Mouse (Mus musculus) right cerebral cortex, postnatal 36 days (tissue): ENCODE data around the gene Wbp2.

Experiments
- DNase-seq, 2 experiments: peaks; one replicate each; pipeline ENCODE4 v3.0.0; 2022; ENCODE audit warnings: low spot score in 2 of 2, mixed read lengths in 1 of 2

Gene Wbp2

GRCm38 (mm10) chr11:116089545-116089944 lies 2.8 kb upstream of the Wbp2 start:
- no peak for DNase-seq

DNA sequence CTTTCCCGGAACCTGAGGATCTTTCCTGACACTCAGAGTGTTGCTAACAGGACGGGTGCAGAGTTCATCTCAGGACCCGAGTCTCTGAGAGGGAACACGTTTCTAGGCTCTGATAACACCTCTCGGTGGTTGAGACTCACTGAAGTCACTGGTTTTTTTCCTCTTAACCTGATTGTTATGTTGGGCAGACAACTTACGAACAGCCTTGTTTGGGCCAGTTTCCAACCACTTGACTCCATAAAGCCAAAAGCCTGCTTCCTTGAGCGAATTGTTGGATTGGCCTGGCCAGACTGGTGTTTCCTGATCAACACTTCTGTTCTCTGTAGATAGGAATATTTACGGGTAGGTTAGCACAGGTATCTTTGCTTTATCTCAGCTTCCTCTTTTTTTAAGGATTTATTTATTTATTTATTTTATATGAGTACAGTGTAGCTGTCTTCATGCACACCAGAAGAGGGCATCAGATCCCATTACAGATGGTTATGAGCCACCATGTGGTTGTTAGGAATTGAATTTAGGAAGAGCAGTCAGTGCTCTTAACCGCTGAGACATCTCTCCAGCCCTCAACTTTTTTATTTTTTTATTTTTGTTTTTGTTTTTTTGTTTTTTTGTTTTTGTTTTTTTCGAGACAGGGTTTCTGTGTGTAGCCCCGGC lies 2.1 kb upstream of the Wbp2 start:
- no peak for DNase-seq

DNA sequence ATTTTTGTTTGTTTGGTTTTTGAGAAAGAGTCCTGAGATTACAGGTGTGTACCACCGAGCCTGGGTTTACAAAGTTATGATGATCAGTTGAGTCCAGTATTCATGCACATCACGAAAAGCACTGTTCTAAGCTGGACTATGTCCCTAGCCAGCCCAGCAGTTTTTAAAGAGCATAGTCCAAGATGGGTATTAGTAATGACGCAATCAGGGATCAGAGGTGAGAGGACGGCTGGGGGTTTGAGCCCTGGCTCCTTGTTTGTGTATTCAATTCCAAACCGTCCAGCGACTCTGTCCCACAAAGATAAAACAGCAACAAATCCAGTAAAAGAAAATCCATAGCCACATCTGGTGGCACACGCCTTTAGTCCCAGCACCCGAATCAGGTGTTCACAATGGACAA lies 1.4 kb upstream of the Wbp2 start:
- DNase-seq = no peak

DNA sequence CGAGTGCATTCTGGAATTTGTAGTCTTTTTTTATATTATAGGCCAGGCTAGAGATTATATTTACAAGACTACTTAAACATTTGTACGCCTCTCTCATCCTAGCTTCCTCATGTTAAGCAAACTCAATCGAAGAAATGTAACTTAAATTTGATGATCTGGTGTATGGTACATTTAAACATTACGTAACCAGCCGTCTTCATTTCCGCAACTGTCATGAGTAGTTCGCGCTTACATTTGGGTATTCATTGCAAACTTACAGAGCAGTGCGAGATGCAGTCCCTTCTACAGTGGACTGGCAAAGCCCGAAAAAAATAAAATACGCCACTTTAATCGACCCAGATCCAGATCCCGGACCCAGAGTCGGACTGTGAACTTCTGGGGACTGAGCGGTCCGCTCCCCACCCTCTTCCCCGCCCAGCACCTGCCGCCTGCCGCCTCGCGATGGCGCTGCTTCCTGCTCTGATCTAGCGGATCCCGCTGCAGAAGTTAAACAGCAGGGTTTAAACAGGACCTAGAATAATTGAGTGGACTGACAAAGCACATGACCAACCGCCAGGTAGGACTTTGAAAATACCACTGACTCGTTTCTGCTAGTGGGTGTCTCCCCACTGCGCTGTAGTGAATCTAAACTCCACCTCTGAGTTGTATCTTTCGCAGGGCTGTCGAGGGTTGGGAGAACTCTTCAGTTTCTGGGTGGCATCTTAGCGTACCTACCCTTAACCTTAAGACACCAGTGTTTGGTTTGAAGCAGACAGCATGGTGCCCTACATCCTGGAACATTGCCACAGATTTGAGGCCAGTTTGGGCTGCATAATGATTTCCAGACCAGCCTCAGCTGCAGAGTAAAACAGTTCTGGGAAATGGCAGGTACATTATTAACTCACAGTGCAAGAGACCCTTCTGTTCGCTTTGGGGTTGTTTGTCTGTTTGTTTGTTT lies 667 bp upstream of the Wbp2 start:
- peak; percentile 70 for DNase-seq

GRCm38 (mm10) chr11:116084166-116084565 lies 2.6 kb downstream of the Wbp2 start:
- DNase-seq = no peak

GRCm38 (mm10) chr11:116083096-116083672 lies 3.6 kb downstream of the Wbp2 start:
- DNase-seq = no peak

DNA sequence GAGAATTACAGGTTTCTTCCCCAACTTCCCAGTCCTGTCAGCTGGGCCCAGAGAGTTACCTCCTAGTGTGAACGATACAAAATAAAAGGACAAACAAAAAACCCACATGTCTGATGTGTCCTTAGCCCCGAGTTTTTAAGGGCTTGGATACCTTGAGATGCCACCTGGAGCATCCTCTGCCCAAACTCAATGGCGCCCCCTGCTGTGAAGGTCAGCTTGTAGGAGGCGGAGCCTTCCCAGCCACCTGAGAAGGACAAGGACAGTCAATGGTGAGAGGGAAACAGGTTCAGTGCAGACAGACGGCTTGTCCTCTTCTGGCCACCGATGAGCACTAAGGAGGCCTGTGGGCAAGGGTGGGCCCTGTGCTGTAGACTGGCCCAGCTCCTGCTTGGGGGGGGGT lies 5.7 kb downstream of the Wbp2 start:
- DNase-seq = no peak

GRCm38 (mm10) chr11:116079511-116079910 lies 7.3 kb downstream of the Wbp2 start:
- DNase-seq = peak; percentile 79 to 87

- no peak for DNase-seq
These were observed 8.0 kb downstream of the Wbp2 start for GRCm38 (mm10) chr11:116078676-116079320.

GRCm38 (mm10) chr11:116078221-116078620 lies 8.6 kb downstream of the Wbp2 start:
- DNase-seq = no peak

DNA sequence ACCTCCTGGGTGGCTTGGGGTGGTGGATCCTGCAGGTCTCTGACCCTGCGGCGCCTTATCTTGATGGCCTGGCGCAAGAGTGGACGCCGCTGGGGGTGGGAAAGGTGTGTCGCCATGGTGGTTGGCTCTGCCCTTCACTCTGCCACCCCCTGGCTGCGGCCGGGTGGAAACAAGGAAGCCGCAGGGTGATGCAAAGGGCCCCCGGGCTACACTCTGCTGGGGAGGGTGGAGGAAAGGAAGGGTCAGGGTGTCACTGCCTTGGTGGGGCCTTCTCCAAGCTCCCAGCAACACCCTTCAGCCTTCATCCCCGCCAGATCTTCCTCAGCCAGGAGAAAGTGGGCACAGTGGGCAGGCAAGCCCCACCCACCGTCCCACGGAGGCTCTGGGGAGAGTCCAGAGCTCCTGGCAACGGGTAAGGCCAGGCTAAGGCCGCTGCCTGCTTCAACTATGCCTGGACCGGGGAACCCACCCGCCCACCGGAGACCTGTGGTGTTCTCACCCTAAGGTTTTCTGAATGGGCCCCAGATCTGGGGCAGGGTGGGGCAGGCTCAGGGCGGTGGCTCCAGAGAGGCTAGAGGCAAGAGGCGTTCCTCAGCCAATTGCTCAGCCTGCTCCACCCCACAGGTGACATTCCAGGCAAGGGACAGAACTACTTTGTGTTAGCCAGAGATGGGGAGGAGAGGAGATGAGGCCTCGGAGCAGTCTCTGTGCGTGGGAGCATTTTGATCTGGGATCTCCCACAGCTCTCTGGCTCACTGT lies 9.2 kb downstream of the Wbp2 start, which contains the start of gene Unc13d:
TSS of gene Unc13d (minus strand) at position 516 of the 759 bp plus-strand sequence.
- DNase-seq = no peak

DNA sequence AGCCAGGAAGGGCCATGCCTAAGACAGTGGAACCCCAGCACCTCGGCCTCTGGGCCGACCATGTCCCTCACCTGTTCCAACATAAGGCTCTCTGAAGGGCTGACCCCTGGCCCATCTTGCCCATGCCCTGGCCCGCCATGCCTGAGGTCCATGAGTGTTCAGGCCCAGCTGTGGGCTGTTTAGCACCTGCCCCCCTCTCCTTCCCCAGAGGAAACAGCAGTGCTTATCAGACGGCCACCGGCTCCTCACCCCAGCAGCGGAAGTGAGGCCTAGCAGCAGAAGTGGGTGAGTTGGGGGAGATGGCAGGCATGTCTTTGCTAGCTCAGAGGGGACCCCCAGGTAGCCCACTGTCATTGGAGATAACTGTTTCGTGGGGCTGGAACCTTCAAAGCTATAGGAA lies 10.0 kb downstream of the Wbp2 start:
- no peak for DNase-seq

DNA sequence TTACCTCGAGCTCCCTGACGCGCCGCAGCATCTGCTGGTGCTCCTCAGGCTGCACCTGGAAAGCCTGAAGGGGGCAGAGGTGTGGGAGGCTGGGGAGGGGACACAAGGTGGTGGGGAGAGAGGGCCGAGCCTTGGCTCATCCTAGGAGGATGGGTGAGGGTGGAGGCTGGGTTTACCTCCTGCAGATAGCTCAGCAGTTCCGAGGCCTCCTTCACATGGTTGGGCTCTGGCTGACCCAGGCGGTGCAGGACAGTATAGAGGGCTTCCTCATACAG lies 10.6 kb downstream of the Wbp2 start:
- no peak for DNase-seq

- no peak for DNase-seq
These were observed 11.1 kb downstream of the Wbp2 start for GRCm38 (mm10) chr11:116075539-116076265.

GRCm38 (mm10) chr11:116074436-116074991 lies 12.3 kb downstream of the Wbp2 start:
- no peak for DNase-seq

DNA sequence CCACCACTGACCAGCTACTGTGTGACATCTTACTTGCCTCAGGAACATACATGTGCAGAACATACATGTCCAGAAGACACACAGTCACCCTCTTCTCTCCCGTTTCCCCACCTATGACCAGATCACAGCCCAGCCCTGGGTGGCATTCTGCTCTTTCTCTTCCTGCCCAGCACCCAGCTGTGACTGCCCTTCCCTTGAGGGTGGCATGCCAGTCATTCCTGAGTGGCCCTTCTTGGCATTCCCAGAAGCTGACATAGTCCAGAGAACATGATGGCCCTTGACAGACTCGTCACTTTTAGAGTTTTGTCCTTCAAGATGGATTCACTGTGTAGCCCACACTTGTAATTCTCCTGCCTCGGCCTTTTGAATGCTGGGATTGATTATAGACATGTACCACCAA lies 14.2 kb downstream of the Wbp2 start:
- no peak for DNase-seq

- DNase-seq = no peak
These were observed 15.3 kb downstream of the Wbp2 start for GRCm38 (mm10) chr11:116071510-116071909.

- DNase-seq = no peak
These were observed 21.4 kb downstream of the Wbp2 start for GRCm38 (mm10) chr11:116065345-116065744.

DNA sequence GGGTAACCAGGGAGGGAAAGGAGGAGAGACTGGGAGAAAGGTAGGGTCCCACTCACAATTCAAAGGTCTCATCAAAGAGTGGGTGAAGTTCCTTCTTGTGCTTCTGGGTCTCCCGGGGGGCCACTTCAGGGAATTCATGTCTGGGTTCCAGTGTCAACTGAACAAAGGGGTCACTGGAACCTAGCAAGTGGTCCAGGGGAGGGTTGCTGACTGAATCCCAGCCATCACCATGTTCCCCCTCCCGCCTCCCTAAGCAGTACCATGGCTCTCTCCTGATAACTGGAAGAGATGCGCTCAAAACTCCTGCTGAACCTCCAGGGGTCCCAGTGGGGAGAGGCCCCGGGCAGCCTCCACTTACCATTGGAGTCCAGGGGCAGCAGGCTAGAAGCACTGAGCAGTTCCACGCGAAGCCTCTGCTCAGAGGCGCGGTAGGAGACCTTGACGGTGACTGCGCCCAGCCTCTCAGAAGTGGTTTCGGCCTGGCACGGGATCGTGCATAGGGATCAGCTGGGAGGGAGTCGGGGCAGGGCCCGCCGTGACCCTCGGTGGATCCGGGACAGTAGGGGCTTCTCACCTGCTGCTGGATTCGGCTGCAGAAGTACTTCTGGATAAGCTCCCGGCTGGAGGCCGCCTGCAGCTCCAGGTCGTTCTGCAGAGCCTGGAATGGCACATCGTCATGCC lies 22.5 kb downstream of the Wbp2 start:
- DNase-seq = no peak

- no peak for DNase-seq
These were observed 23.2 kb downstream of the Wbp2 start for GRCm38 (mm10) chr11:116063562-116063961.
